Mouse (Mus musculus) adipocyte (in vitro differentiated cells): ENCODE data around the gene Map3k7.
A peak's percentile ranks its signal among the peaks of the same experiment; 100 is the strongest.

Experiments
- DNase-seq: peaks from one replicate; pipeline ENCODE4 v3.0.0-alpha.2; 2016; ENCODE audit warnings: low spot score

The Map3k7 gene

DNA sequence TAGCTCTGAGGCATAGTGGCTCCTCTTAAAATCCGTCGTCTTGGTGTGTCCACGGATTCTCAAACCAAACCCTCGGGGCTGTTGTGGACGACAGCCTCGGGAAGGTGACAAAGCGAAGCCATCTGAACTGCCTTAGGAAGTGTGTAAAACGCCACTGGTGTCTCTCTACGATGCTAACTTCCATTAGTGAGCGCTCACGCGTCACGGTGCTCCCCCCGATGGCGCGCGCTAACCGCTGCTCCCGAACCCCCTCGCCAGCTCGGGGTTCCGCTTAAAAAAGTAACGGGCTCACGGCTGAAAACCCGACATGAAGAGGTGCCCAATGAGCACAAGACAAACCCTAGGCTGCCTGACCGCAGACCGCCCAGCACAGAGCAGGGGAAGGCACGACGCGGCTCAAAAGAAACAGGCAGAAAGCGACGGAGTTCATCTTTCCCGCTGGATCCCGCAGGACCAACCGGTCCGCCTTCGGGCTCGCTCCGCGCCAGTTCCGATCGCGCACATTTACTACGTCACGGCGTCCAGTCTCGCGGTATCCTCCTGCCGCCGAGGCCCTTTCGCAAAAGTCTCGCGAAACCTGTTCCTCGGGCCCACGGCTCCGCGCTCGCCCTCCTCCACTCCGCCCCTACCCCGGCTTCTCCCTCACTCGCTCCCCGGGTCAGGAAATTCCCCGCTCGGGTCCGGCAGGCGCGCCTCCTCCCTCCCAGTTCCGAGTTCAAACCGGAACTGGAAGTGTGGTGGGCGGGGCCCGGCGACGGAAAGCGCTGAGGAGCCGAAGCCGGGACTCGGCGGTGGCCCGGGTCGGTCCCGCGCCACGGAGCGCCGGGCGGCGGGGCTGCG, at the start of gene Map3k7:
Gene Map3k7 (plus strand): TSS at position 744 of the 840 bp plus-strand sequence.
- peak; percentile 92 for DNase-seq

DNA sequence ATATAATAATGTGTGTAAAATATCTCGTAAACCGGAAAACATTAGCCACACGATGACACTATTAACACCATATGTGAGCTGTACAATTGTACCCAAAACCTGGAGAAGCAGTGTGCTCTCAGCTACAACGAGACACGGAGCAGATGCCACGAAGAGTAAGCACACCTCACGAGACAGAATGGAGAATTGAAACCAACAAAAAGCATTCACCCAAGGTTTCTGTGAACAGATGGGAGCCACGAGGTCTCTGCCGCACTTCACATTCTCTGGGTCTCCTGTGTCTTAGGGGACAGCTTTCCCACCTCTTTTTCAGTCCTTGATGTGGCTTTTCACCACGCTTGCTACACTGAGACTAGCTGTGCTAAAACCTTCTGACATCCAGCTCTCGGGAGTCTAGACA, 48.8 kb upstream of the Map3k7 start:
- no peak for DNase-seq

DNA sequence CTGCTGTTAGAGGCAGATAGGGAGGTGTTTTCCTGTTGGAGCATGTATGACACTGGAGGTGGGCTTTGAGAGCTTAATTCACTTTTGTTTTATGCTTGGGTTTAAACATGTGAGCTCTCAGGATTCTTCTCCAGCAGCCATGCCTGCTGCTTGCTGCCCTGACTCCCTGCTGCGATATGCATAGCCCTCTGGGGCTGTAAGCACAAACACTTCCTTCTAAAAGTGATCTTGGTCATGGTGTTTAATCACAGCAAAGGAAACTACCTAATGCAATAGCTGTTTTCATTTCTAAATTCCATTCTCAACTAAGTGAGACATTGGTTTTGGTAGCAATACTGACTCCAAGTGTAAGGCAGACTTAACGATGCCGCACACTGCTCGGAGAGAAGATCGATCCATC, 45.2 kb upstream of the Map3k7 start:
- no peak for DNase-seq

DNA sequence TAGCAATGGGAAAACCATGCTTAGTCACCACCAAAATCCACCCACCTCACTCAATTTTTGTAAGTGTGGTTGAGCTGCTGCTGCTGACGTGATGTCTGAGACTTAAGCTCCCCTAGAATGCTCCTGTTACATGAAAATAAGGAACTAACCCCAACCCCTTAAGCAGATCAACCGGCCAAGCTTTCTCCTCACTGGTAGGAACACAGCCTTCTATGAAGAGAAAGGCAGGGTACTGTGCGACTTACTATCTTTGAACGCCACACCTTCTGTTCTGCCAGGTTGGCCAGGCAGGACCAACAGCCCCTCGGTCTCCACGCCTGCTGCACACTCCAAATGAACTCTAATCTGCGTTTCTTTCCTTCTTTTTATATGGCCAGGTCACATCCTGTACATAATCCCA, 41.7 kb upstream of the Map3k7 start:
- DNase-seq, result no peak

- no peak for DNase-seq
Observed at GRCm38 (mm10) chr4:31923437-31923836, 40.5 kb upstream of the Map3k7 start.

- no peak for DNase-seq
Observed at GRCm38 (mm10) chr4:31924301-31925185, 39.4 kb upstream of the Map3k7 start.

DNA sequence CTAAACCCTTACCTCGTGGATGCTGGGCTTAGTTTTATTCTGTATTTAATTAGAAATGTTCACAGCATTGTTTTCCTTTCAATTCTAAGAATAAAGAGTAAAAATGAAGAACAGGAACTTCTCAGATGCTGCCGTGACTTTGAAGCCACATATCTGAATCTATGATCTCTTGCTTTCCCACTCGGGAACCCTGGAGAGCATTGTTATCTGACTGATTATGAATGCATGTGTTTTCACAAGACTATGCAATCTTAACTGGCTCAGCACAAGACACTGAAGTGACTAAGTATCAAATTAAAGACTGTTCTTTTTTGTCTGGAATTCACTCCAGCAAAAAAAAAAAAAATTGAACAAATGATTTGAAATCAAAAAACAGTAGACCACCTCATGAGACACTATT, 30.7 kb upstream of the Map3k7 start:
- DNase-seq, result no peak

DNA sequence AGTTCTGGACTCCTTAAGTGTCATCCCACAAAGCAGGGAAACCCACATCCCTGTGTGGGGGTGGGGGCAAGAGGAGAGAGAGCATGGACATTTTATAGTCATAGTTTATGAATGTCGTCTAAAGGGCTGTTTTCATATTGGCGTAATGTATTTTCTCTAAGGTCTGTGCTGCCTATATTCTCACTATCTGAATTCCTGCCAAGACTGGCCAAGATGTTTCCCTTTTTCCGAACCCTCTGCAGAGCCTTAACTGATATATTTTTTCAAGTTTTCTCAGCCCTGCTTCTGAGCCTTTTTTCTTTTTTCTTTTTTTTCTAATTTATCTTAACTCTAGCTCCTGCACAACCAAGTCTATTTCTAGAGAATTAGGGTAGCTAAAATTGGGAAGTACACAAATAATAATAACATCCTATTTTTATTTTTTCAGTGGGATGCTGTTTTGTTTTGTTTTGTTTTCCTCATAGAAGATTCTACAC, 28.0 kb upstream of the Map3k7 start:
- DNase-seq, result no peak

DNA sequence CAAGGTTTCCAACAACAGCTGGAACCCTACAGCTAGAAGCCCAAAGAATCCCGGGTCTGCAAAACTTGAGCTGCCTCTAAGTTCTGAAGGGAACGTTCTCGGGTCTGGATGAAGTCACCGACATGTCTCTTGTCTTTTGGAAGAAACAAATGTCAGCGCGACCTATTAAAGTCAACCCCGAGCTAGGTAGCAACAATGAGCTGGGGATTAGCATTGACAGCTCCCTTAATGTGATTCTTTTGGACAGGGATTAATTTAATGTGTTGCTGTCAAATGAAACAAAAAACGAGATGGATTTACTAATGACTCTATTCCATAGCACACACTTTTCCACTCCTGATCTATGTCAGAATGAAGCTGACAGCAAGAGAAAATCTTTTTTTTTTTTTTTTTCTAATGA, 27.5 kb upstream of the Map3k7 start:
- no peak for DNase-seq

GRCm38 (mm10) chr4:31936911-31937375, 27.0 kb upstream of the Map3k7 start:
- DNase-seq, result no peak

GRCm38 (mm10) chr4:31937376-31938281, 26.3 kb upstream of the Map3k7 start:
- DNase-seq, result no peak

DNA sequence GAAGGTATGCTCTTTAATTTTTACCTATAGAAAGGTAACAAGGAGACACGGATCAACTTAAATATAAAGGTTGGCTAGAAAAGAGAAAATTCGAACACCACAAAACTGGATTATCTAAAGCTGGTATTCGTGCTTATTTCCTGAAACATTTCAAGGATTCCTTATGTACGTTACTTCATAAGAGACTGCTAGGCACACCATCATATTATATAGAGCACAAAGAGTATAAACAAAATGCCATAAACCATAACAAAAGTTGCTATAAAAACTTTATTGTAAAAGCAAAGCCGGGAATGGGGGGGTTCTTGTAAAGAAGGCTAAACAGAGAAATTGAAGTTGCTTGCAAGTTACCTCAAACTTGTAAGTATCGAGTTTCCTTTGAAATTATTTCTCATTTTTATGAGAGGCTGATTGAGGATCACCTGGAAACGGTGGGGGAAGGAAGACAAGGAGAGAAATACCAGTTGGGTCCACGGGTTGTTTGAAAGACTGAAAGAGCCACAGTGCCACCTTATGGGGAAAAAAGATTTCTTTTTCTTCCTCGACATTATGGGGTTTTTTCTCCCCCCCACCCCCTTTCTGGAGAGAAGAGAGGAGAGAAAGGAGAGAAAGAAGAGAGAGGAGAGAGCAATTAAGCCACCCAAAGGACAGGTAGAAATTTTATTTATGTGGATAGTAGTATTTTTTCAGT, 25.3 kb upstream of the Map3k7 start:
- DNase-seq, result peak; percentile 64

DNA sequence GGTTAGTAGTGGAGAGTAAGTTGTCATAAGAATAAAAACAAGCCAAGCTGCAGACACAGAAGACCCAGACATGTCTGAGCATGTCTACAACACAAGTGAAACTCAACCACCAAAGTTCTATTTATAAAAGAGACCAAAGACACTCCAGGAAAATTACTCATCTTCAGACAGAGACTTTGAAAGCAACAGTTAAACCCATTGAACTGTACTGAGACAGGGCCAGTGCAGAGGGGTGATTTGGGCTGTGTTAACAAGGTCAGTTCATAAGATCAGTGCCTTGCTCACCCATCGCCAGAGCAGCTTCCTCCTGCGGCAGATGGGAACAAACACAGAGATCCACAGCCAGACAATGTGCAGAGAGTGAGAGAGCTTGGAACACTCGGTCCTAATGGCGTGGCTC, 22.3 kb upstream of the Map3k7 start:
- DNase-seq, result no peak

- no peak for DNase-seq
Observed at GRCm38 (mm10) chr4:31943045-31943444, 20.9 kb upstream of the Map3k7 start.

GRCm38 (mm10) chr4:31964194-31964875, 438 bp downstream of the Map3k7 start:
- no peak for DNase-seq

DNA sequence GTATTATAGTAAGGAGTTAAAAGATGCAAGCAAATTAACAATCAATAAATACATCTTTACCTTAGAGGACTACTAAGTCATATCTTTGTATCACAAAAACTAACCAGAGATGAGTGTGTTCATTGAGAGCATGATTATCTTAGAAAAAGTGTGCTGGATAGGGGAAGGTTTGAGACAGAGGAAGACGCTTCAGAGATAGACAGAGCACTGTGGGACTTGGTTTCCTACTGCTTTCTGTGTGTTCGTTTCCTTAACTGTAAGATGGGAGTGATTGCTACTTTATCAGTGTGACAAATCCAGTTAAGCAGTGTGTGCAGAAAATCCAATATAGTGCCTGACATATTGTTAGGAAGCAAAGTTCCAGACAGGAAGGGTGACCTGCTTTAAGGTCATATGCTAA, 1.3 kb downstream of the Map3k7 start:
- no peak for DNase-seq

DNA sequence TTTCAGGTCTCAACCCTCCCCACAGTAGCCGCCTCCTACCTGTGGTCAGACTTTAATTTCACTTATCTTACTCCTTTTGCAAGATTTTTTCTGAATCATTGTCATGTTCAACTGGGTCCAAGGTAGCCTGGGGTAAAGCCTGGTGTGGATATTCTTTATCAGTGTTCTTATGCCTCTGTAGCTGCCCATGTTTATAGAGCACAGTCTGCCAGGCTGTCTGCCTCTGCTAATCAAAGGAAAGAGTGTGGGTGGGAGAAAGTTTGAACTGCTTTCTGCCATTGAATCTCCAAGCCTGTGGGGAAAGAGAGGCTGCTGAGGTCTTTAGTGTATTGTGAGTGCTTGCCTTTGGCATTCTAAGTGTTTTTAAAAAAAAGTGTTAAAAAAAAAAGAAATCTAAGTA, 7.5 kb downstream of the Map3k7 start:
- DNase-seq, result no peak

DNA sequence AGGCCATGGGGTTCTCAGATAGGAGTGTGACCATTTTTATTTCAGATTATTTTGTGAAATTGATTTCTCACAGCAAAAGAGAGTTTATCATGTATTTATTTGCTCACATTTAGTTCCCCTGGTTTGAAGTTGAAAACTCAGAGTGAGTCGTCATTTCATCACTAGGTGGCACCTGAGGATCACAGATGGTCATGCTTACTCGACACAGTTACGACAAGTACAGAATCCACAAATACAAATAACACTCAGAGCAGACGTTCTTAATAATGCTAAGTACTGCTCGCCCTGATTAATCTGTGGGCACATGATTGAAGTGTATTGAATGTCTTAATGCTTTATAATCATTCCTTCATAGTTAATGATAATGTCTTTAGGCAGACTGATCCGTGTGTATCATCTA, 8.3 kb downstream of the Map3k7 start:
- DNase-seq, result peak; percentile 28

DNA sequence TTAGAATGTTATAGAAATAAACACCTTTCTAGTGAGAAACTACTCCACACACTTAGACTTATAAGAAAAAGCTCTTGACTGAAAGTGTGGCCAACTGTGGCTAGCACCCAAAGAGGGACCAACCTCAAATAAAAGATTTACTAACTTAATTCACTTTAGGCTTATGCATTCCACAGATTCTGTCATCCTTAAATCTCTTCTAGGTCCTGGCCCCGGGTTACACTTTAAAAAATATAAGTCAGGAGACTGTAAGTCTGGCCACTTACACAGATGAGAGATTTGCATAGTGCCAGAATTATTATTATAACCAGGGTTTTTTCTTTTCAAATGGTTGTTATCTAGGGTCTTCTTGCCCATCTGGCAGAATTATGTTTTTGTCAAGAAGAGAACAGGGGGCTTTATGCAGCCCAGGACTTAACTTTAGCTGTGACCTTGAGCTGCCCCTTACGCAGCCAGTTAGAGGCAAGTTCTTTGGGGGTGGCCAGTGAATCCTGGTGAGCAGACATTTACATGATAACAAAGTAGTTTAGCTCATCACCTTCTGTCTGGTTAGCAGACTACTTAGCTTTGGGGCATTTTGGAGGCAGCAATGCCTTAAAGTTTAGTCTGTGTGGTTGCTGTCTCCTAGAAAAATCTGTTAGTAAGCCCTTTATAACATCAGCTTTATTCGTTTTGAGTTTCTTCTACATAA, 11.5 kb downstream of the Map3k7 start:
- no peak for DNase-seq

DNA sequence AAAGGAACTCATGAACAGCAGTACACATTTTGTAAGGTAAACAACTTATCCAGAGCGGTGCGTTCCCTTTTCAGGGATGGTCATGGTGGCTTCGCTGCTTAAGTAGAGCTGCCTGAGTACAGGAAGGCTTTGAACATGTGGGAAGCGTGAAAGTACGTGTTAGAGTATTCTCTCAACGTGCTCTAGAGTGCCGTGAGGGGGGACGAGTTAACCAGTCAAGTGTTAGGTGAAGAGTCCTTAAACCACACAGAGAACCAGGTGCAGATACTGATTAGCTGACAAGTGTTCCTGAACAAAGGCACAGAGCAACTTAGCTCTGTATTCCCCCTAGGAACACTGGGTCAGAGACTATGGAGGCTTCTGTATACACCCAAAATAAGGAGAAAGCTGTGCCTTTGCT, 18.0 kb downstream of the Map3k7 start:
- DNase-seq, result no peak
